Mouse (Mus musculus): ENCODE measurements around the gene Dusp23. TPM values are rescaled to one million over a fixed set of nuclear protein-coding genes. Genes with fewer than 3 reads are reported as not detected.

The Dusp23 gene
- total RNA-seq, 2 experiments from 2014 or later = 5.7 to 6.1 TPM

- no peak for DNase-seq (ENCODE audit: low spot score in 2 of 2)
- intact Hi-C loops (cut with DNase I) = no loop called here
Measured at GRCm38 (mm10) chr1:172584271-172584670, 48.5 kb downstream of the Dusp23 start.

DNA sequence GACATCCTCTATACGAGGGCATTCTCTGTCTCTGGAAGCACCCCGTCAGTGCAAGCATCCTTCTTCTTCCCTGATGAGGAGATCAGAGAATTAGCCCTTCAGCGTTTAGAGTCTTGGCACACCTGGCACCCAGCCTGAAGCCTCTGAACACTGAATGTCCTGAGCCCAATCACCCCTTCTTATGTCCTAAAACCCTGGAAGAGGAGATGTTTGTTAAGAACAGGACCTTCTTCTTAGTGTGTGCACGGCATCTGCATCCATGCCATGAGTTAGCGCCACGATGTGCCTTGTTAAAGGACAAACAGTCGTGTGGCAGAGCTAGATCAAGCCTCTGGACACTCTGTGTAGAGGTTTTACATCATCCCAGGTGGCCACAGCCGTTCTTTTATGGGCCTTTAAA is 50.3 kb downstream of the Dusp23 start:
- DNase-seq (ENCODE audit: low spot score in 2 of 2) = no peak
- intact Hi-C loops (cut with DNase I) = no loop called here

Other genes with a start within 250 kb of the Dusp23 start
- gene Slamf9, start 157.6 kb downstream of the Dusp23 start, total RNA-seq (2021) = under 1 TPM; 0.41 to 0.46 TPM
- gene Igsf9, start 151.2 kb downstream of the Dusp23 start, total RNA-seq (2021) = 10 to 100 TPM in 1 of 2 experiments, 1 to 10 TPM in 1; 8.7 to 11.1 TPM
- 10 to 100 TPM in 1 of 2 experiments, 1 to 10 TPM in 1; 10.0 to 10.8 TPM for gene Tagln2, start 132.9 kb downstream of the Dusp23 start, total RNA-seq (2021)
- 1 to 10 TPM; 3.7 to 4.5 TPM for gene Cfap45, start 112.2 kb downstream of the Dusp23 start, total RNA-seq (2021)
- gene Vsig8, start 77.0 kb downstream of the Dusp23 start, total RNA-seq (2021) = under 1 TPM; 0.32 to 0.37 TPM
- gene Slamf8, start 42.4 kb downstream of the Dusp23 start, total RNA-seq (2021) = not detected
- not detected for gene Fcrl6, start 30.4 kb downstream of the Dusp23 start, total RNA-seq (2021)
- gene Crp, start 65.1 kb upstream of the Dusp23 start, total RNA-seq (2021) = not detected